Mouse (Mus musculus) bone marrow macrophage, adult 2 months (primary cell): ENCODE results near the gene Nudt16l1. TPM values are rescaled to one million over a fixed set of nuclear protein-coding genes. Genes with fewer than 3 reads are reported as not detected.

ENCODE experiments used
- H3K27ac ChIP-seq: 2 replicates; pipeline ENCODE4 v1.5.1; 2012; ENCODE audit warnings: low read depth, low read length; ENCODE audit not compliant: insufficient read depth
- H3K4me1 ChIP-seq: 2 replicates; pipeline ENCODE4 v1.6.1; 2012; ENCODE audit warnings: low read length; ENCODE audit not compliant: control insufficient read depth, insufficient read depth
- H3K4me3 ChIP-seq: 2 replicates; pipeline ENCODE4 v1.5.1; 2012; ENCODE audit warnings: mild to moderate bottlenecking, low read length, moderate library complexity; ENCODE audit not compliant: insufficient read depth
- CTCF ChIP-seq: IDR thresholded peaks from 2 replicates; pipeline ENCODE4 v1.5.1; 2012; ENCODE audit warnings: low read depth, mild to moderate bottlenecking, low read length, moderate library complexity
- POLR2A ChIP-seq: IDR thresholded peaks from 2 replicates; pipeline ENCODE4 v1.6.1; 2012; ENCODE audit warnings: mild to moderate bottlenecking, low read depth, low read length, borderline replicate concordance
- polyA plus RNA-seq: library from polyadenylated mRNA; stranded (reverse); fragments of >200 nt; gene quantifications from 2 replicates; pipeline ENCODE4 v1.2.4, GENCODE M21; 2012; ENCODE audit not compliant: missing spikeins, insufficient read depth, insufficient read length

Gene Nudt16l1
- 44.3 and 55.0 TPM in 2 replicates for polyA plus RNA-seq

DNA sequence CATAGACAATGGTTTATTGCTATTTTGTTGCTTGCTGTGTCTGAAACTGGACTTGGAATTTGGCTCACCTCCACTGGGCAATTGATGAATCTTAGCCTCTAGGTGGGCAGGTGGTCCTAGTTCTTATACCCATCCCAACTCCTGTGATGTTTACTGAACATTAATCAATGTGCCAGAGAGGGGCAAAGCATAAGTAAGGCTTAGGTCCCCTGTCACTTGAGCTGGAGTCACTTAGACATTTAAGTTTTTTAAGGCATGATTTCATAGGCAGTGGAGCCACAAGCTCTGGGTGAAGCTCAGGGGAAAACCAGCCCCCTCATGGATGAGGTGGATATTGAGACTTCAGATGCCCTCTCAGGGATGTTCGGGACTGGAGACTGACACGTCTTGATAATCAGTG lies at the start of gene Nudt16l1:
Gene Nudt16l1, plus strand, starts transcription at position 301 of the 400 bp plus-strand sequence.
- Histone ChIP-seq H3K4me1 (peaks cover 38% of the 10 kb centered on the region), H3K27ac (peak within 1 kb of the TSS; percentile 63)

GRCm38 (mm10) chr16:4890201-4890709 lies 48.3 kb upstream of the Nudt16l1 start:
- H3K4me3 ChIP-seq = no peak overlapping the region
- TF ChIP-seq CTCF = no peak
- TF ChIP-seq POLR2A = no peak
- no peak overlapping the region for H3K27ac ChIP-seq
- peaks cover 43% of the 10 kb centered on the region for H3K4me1 ChIP-seq

More for the DNA sequence above, at the start of gene Nudt16l1:
- peak within 1 kb of the TSS; percentile 94 for H3K4me3 ChIP-seq
- no peak for TF ChIP-seq POLR2A
- no peak for TF ChIP-seq CTCF

DNA sequence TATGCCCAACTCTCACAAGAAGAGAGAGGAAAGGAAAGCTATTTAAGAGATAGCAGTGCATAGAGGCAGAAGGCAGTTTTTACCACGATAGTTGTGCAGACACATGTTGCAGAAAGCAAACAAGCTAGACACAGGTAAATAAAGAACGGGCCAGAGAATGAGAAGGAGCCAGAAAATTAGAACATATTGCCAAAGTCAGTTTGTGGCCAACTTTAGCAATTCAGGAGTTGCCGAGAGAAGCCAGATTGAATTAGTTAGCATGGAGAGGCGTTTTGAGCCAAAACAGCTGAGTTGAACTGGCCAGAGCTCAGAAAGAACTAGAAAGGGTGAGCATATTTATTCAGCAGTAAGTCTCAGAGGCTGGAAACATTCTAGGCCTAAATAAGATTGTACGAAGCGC lies 46.4 kb upstream of the Nudt16l1 start:
- Histone ChIP-seq H3K4me1 (peaks cover 56% of the 10 kb centered on the region), H3K4me3 (no peak overlapping the region), H3K27ac (no peak overlapping the region)
- no peak for TF ChIP-seq CTCF
- TF ChIP-seq POLR2A = no peak

DNA sequence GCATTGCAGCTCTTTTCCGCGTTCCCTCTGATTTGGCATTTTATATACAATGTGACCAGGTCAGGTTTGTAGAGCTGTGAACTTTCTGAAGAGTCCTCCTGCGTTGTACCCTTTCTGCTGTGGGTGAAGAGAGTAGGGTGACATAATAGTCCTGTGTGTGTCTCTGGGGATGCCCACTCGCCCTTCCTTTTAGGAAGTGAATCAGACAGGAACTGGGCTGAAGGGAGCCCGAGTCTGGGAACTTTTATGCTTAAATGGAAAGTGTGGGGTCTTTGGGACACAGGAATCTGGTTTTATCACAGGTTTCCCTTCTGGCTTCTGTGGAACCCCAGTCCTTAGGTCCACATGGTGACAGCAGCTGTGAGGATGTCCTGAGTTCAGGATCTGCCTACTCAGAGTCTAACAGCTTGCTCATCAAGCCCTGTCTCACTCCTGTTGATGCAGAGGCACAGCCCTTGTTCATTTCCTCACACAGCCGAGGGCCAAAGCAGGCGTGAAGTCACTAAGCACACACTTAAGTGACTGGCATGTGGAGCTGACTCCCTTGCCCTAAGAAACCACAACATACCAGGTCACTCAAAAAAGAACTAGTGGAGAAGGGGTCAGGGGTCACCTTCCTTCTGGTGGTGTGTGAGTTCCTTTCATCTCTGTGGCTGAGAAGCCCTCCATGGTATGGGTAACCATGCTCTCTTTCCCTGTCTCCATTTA lies 44.2 kb upstream of the Nudt16l1 start:
- TF ChIP-seq POLR2A = no peak
- no peak for TF ChIP-seq CTCF
- H3K4me1 ChIP-seq = peaks cover 51% of the 10 kb centered on the region
- H3K4me3 ChIP-seq = no peak overlapping the region
- peak overlapping the region; percentile 87 for H3K27ac ChIP-seq

DNA sequence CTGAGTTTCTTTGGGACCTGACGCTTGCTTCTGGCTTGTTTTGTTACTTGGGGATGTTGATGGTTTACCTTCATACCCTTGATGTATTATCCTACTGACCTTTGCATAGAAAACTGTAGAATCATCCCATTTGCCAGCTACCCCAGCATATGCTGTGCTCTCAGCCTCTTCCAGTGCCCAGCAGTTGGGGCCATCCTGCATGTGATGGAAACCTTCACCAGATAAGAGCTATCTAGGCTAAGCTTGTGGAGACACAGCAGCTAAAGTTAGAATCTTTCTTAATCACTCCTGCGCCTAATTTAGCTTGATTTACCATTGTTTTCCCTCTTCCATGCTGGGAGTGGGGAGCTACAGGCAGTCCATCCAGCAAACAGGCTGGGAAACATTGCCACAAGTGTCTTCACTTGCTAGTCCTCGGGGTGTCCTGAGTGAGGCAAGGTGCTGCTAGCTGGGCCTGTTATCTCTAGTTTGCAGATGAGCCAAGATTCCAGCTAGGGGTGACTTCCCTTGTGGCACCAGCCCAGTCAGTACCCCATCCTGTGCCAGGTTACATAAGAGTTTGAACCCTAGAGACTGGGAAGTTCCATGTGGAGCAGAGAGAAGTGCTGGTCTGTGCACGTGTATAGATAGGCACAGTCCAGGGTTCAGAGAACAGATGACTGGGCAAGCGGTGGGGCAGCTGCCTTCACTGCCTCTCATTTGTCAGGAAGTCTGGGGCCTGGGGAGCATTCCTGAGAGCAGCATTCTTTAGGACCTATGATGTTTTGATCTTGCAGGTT lies 42.1 kb upstream of the Nudt16l1 start:
- TF ChIP-seq CTCF (no peak), POLR2A (no peak)
- Histone ChIP-seq H3K4me3 (no peak overlapping the region), H3K27ac (peak overlapping the region; percentile 16), H3K4me1 (peaks cover 51% of the 10 kb centered on the region)

DNA sequence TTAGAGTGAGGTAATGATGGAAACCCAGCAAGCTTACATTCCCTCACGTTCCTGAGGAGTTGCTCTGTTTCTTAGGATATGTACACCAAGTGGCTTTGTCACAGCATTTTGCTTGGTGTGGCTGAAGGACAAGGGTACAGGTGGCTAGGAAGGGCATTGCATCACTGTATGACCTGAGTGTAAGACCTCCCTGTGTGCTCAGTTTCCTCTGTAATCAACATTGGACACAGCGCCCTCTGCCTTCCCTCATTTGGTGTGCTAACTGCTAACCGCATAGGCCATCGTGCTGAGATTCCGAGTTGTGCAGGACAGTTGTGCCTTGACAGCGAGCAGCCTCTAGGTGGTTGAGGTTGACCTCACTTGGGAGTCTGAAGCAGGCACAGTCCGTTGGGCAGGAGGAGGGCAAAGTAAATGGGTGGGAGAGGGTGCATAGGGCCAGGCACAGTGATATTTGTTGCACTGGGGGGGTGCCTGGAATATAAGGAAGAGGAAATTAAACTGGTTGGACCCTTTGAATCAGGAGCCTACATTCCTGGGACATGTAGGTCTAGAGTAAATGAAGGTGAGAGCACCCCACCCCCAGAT lies 41.3 kb upstream of the Nudt16l1 start:
- TF ChIP-seq CTCF (0 out of 2 replicates have a peak, but pooled peaks have one; percentile 13), POLR2A (no peak)
- H3K4me3 ChIP-seq = no peak overlapping the region
- H3K27ac ChIP-seq = peak overlapping the region; percentile 10; the same call in 1 of the 2 replicates
- H3K4me1 ChIP-seq = peaks cover 50% of the 10 kb centered on the region

DNA sequence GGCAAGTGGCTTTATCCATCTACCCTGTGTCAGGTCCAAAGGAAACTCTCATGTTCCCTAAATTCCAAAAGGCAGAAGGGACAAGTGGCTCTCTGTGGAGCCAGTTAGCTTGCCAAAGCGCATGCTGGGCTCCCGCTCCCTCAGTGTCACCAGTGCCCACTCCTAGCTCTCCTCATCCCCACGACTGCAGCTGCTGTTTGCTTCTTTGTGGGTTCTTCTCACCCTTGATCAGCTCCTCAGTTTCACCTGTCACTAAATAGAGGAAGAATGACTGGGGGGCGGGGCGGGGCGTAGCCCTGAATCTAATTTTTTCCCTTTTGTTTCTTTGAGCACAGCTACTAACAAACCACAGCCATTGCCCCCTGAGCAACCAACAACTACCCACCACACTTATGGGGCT lies 39.7 kb upstream of the Nudt16l1 start:
- Histone ChIP-seq H3K4me1 (peaks cover 47% of the 10 kb centered on the region), H3K27ac (no peak overlapping the region), H3K4me3 (no peak overlapping the region)
- no peak for TF ChIP-seq POLR2A
- TF ChIP-seq CTCF = no peak

DNA sequence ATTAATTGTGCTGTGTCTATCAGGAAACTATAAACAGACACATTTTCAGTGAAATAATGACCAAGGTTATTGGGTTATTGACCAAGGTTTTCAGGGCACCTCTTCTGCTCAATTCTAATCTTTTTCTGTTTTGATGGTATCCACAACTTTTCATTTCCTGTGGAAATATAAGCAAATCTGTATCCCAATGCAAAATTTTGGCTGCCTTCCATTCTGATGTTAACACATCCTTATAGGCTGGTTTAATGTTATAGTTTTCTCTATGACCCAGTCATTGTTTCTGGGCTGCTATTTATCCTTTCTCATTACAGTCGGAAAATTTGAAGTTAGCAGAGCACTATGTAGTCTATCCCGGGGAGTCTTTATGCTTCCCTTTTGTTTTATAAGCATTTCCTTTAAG lies 38.9 kb upstream of the Nudt16l1 start:
- H3K27ac ChIP-seq = no peak overlapping the region
- no peak for TF ChIP-seq POLR2A
- no peak for TF ChIP-seq CTCF
- H3K4me3 ChIP-seq = no peak overlapping the region
- peaks cover 41% of the 10 kb centered on the region for H3K4me1 ChIP-seq

DNA sequence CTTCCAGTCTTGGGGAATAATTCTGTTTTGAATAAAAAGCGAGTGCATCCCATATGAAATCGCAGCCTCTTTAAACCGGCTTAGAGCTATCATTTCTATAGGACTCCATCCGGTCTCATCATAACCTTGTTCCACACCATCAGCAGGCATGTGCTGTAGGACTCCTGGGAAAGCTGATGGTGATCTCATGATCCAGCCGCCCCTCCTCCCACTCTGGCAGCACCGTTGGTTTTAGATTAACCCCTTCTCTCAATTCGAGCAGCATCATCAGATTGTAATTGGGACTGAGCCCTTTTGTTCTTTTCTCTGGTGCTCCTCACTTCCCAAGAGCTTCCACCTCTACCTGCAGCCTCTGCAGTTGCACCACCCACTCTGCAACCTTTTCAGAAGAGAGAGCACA lies 37.4 kb upstream of the Nudt16l1 start:
- H3K27ac ChIP-seq = no peak overlapping the region
- H3K4me3 ChIP-seq = no peak overlapping the region
- H3K4me1 ChIP-seq = peaks cover 40% of the 10 kb centered on the region
- TF ChIP-seq POLR2A (no peak), CTCF (no peak)

GRCm38 (mm10) chr16:4902390-4902789 lies 36.2 kb upstream of the Nudt16l1 start:
- TF ChIP-seq CTCF = no peak
- no peak for TF ChIP-seq POLR2A
- Histone ChIP-seq H3K4me1 (peaks cover 39% of the 10 kb centered on the region), H3K4me3 (no peak overlapping the region), H3K27ac (no peak overlapping the region)
